Mouse (Mus musculus) heart, postnatal 25 days (tissue): ENCODE results near the gene Lypla2. TPM values are rescaled to one million over a fixed set of nuclear protein-coding genes. Genes with fewer than 3 reads are reported as not detected.
"Not testable (repeated sequence)": the region's sequence is repeated elsewhere in the genome, so short reads cannot be mapped to it uniquely, and the experiment has no call there.

Experiments used
- DNase-seq: peaks from one replicate; pipeline ENCODE4 v3.0.0; 2022; ENCODE audit warnings: low spot score
- intact Hi-C: fragments of 180-260 bp; cut with DNase I; formaldehyde crosslinking; loops from one replicate; pipeline ENCODE4 v1.15.1; 2025
- total RNA-seq, 2 experiments: library from RNA; stranded (reverse); gene quantifications; 2 replicates each; pipeline ENCODE4 v1.2.3; 2021

The Lypla2 gene
- total RNA-seq, 2 experiments from 2014 or later, result 34.6 to 37.6 TPM

- no peak for DNase-seq
- intact Hi-C loops, result no loop called here
Observed at GRCm38 (mm10) chr4:135954241-135954640, 18.2 kb downstream of the Lypla2 start.

GRCm38 (mm10) chr4:135953179-135953578 is 19.2 kb downstream of the Lypla2 start:
- intact Hi-C loops, result no loop called here

GRCm38 (mm10) chr4:135951505-135951904 is 20.9 kb downstream of the Lypla2 start:
- intact Hi-C loops, result no loop called here
- no peak for DNase-seq

More at GRCm38 (mm10) chr4:135953179-135953578, 19.2 kb downstream of the Lypla2 start:
- no peak for DNase-seq

- intact Hi-C loops, result no loop called here
- DNase-seq, result no peak
Observed at GRCm38 (mm10) chr4:135950365-135950764, 22.1 kb downstream of the Lypla2 start.

GRCm38 (mm10) chr4:135949911-135950310 is 22.5 kb downstream of the Lypla2 start:
- intact Hi-C loops, result no loop called here
- no peak for DNase-seq

- DNase-seq, result no peak
- intact Hi-C loops, result no loop called here
Observed at GRCm38 (mm10) chr4:135949475-135949874, 23.0 kb downstream of the Lypla2 start.

GRCm38 (mm10) chr4:135948142-135948541 is 24.3 kb downstream of the Lypla2 start:
- DNase-seq, result no peak
- intact Hi-C loops, result no loop called here

- DNase-seq, result no peak
- intact Hi-C loops, result no loop called here
Observed at GRCm38 (mm10) chr4:135946659-135947301, 25.6 kb downstream of the Lypla2 start.

GRCm38 (mm10) chr4:135946278-135946658 is 26.2 kb downstream of the Lypla2 start, which contains the start of gene Hmgcl:
Gene Hmgcl, plus strand, starts transcription at chr4:135946448.
- intact Hi-C loops, result no loop called here
- peak; percentile 91 for DNase-seq

GRCm38 (mm10) chr4:135945706-135946105 is 26.7 kb downstream of the Lypla2 start:
- no peak for DNase-seq
- intact Hi-C loops, result no loop called here

GRCm38 (mm10) chr4:135943389-135943788 is 29.0 kb downstream of the Lypla2 start:
- DNase-seq, result no peak
- intact Hi-C loops, result loop anchor here (2.0 kb wide), 1 partner anchor 23 kb away; the partner anchor contains the start of gene Fuca1

GRCm38 (mm10) chr4:135942193-135942592 is 30.2 kb downstream of the Lypla2 start:
- DNase-seq, result no peak
- intact Hi-C loops, result loop anchor here (2.0 kb wide), 1 partner anchor 21 kb away; the partner anchor contains the start of gene Fuca1

GRCm38 (mm10) chr4:135941026-135941425 is 31.4 kb downstream of the Lypla2 start:
- intact Hi-C loops, result not testable (repeated sequence)

GRCm38 (mm10) chr4:135938858-135939257 is 33.6 kb downstream of the Lypla2 start:
- no peak for DNase-seq
- intact Hi-C loops, result no loop called here

More at GRCm38 (mm10) chr4:135941026-135941425, 31.4 kb downstream of the Lypla2 start:
- DNase-seq, result not testable (repeated sequence)

GRCm38 (mm10) chr4:135935502-135935901 is 36.9 kb downstream of the Lypla2 start:
- intact Hi-C loops, result no loop called here
- DNase-seq, result peak; percentile 44

GRCm38 (mm10) chr4:135934708-135935500 is 37.5 kb downstream of the Lypla2 start:
- DNase-seq, result no peak
- intact Hi-C loops, result loop anchor here (5.0 kb wide), 1 partner anchor 133 kb away; no protein-coding TSS in a partner anchor

- intact Hi-C loops, result loop anchor here (2.0 to 5.0 kb wide), 2 partner anchors 41 to 130 kb away; no protein-coding TSS in a partner anchor
- DNase-seq, result no peak
Observed at GRCm38 (mm10) chr4:135931832-135932231, 40.6 kb downstream of the Lypla2 start.

- no peak for DNase-seq
- intact Hi-C loops, result loop anchor here (5.0 kb wide), 1 partner anchor 128 kb away; no protein-coding TSS in a partner anchor
Observed at GRCm38 (mm10) chr4:135930239-135930638, 42.2 kb downstream of the Lypla2 start.

- intact Hi-C loops, result loop anchor here (5.0 to 10.0 kb wide), 2 partner anchors 128 to 225 kb away; no protein-coding TSS in a partner anchor
- DNase-seq, result no peak
Observed at GRCm38 (mm10) chr4:135929828-135930227, 42.6 kb downstream of the Lypla2 start.

GRCm38 (mm10) chr4:135929405-135929804 is 43.0 kb downstream of the Lypla2 start:
- DNase-seq, result no peak
- intact Hi-C loops, result loop anchor here (10.0 kb wide), 1 partner anchor 225 kb away; no protein-coding TSS in a partner anchor
